Mouse (Mus musculus): ENCODE measurements at regions not wholly inside any gene's neighbourhood (a gene's known extent, or its start where the extent isn't known, plus 50 kb on each side); places are given as distances from the start of the nearest gene placed in this dataset.

DNA sequence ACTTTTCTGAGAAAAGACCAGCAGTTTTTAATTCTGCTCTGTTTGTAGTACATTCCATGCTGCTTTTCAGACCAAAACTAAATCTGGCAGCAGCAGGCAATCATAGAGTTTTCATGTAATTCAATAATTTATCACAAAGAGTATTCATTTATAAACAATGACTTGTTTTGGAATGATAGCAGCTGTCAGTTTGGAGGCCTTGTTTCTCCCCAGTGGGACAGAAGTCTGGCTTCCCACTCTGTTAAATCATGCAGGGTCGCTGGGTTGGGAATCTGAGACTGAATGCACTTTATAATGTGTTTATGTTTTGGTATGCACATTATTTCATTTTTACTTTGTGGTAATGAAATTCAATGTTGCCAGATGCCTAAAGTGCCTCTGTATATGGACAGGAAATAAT, 879.8 kb upstream of the 2610301B20Rik start:
- Histone ChIP-seq H3K79me2 (replicated peaks; ENCODE audit: control insufficient read depth, extremely low read depth, insufficient read depth, poor library complexity, severe bottlenecking) (no peaks in the 10 kb centered on the region), H3K4me1 (ENCODE audit: control insufficient read depth in 1 of 2, insufficient read depth in 2 of 2) (peaks cover 0 to 2% of the 10 kb centered on the region in 2 experiments; a peak in 1 of 4 replicates), H3K9ac (ENCODE audit: insufficient read depth, low read depth) (no peak overlapping the region), H3K4me2 (ENCODE audit: insufficient read depth, low read depth, poor library complexity, severe bottlenecking) (no peak overlapping the region), H3K36me3 (replicated peaks in 1 of 2; ENCODE audit: control insufficient read depth in 1 of 2, insufficient read depth in 1 of 2, low read length in 1 of 2) (no peaks in the 10 kb centered on the region), H3K4me3 (replicated peaks in 1 of 3; ENCODE audit: low read depth in 2 of 3, low read length in 2 of 3, poor library complexity in 1 of 3) (no peak overlapping the region), H3K27ac (ENCODE audit: insufficient read depth, low read depth) (no peak overlapping the region), H3K27me3 (replicated peaks) (no peaks in the 10 kb centered on the region), H3K9me3 (replicated peaks; ENCODE audit: low read length) (no peaks in the 10 kb centered on the region)
- DNase-seq (ENCODE audit: extremely low read depth), result no peak
- dilution Hi-C loops (cut with MboI; ENCODE audit: extremely low pct_ligation_motif_present, extremely low pct_unique_long_range_greater_than_20kb, low sequenced_read_pairs) (no loop called here), in situ Hi-C loops (cut with MboI; ENCODE audit: low pct_ligation_motif_present, low pct_unique_long_range_greater_than_20kb, low sequenced_read_pairs) (no loop called here)
- TF ChIP-seq SMC3 (IDR thresholded peaks at IDR 0.05; ENCODE audit: low read depth, low read length), result no peak
- no peak for TF ChIP-seq EP300 (IDR thresholded peaks at IDR 0.05; ENCODE audit: low read length)
- TF ChIP-seq RCOR1 (conservative IDR thresholded peaks at IDR 0.05; ENCODE audit: low read depth, low read length), result no peak
- no peak for TF ChIP-seq PAX5 (IDR thresholded peaks at IDR 0.05; ENCODE audit: low read length)
- no peak for TF ChIP-seq ZMIZ1 (IDR thresholded peaks at IDR 0.05; ENCODE audit: low read depth, low read length)
- TF ChIP-seq NRF1 (IDR thresholded peaks at IDR 0.05; ENCODE audit: low read depth, low read length), result no peak
- TF ChIP-seq TCF12 (IDR thresholded peaks at IDR 0.05; ENCODE audit: low read depth, low read length), result no peak
- TF ChIP-seq USF1 (IDR thresholded peaks at IDR 0.05; ENCODE audit: low read depth, low read length), result no peak
- TF ChIP-seq MAZ (IDR thresholded peaks at IDR 0.05; ENCODE audit: low read depth, low read length), result no peak
- TF ChIP-seq KAT2A (IDR thresholded peaks at IDR 0.05; ENCODE audit: insufficient replicate concordance, low read length), result no peak
- no peak for TF ChIP-seq HCFC1 (IDR thresholded peaks at IDR 0.05; ENCODE audit: low read depth, low read length)
- TF ChIP-seq CHD2 (IDR thresholded peaks at IDR 0.05; ENCODE audit: low read length), result no peak
- no peak for TF ChIP-seq ETS1 (conservative IDR thresholded peaks at IDR 0.05; ENCODE audit: low read depth, low read length)
- no peak for TF ChIP-seq CHD1 (IDR thresholded peaks at IDR 0.05; ENCODE audit: low read depth, low read length)
- no peak for TF ChIP-seq GABPA (IDR thresholded peaks at IDR 0.05; ENCODE audit: insufficient replicate concordance, low read depth, low read length)
- TF ChIP-seq SIN3A (IDR thresholded peaks at IDR 0.05; ENCODE audit: low read length), result no peak
- TF ChIP-seq JUN (IDR thresholded peaks at IDR 0.05; ENCODE audit: insufficient read depth, low read depth, low read length), result no peak
- TF ChIP-seq CTCF (conservative IDR thresholded peaks at IDR 0.05 in 1 of 2, IDR thresholded peaks at IDR 0.05 in 1 of 2; ENCODE audit: low read depth in 2 of 2, low read length in 2 of 2), result no peak
- TF ChIP-seq TBP (conservative IDR thresholded peaks at IDR 0.05; ENCODE audit: low read depth, low read length), result no peak
- TF ChIP-seq ZNF384 (IDR thresholded peaks at IDR 0.05; ENCODE audit: low read depth, low read length), result no peak

DNA sequence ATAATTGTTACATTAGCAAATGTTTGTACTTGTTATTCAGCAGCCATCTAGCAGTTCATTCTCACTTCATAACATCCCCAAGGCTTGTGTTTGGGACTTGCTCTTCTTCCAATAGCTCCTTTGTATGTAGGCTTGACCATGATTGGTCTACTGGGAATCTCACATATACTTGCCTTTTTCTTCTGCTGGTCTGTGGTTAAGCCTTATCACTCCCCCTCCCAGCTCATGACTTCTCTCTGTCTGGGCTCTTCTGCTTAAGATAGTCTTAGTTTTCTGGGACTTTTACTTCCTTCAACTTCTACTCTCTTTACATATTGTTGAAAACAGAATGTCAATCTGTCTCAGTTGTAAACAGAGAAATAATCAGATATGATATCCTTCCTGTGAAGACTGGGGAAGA, 844.0 kb upstream of the 2610301B20Rik start:
- no peaks in the 10 kb centered on the region for H3K36me3 ChIP-seq (replicated peaks in 1 of 2; ENCODE audit: control insufficient read depth in 1 of 2, insufficient read depth in 1 of 2, low read length in 1 of 2)
- H3K9me3 ChIP-seq (replicated peaks; ENCODE audit: low read length), result no peaks in the 10 kb centered on the region
- no peak for DNase-seq (ENCODE audit: extremely low read depth)
- peaks cover 0 to 6% of the 10 kb centered on the region in 2 experiments; a peak in 2 of 4 replicates for H3K4me1 ChIP-seq (ENCODE audit: control insufficient read depth in 1 of 2, insufficient read depth in 2 of 2)
- no peak overlapping the region for H3K9ac ChIP-seq (ENCODE audit: insufficient read depth, low read depth)
- in situ Hi-C loops (cut with MboI; ENCODE audit: low pct_ligation_motif_present, low pct_unique_long_range_greater_than_20kb, low sequenced_read_pairs), result no loop called here
- no peak overlapping the region for H3K4me2 ChIP-seq (ENCODE audit: insufficient read depth, low read depth, poor library complexity, severe bottlenecking)
- no peaks in the 10 kb centered on the region for H3K27me3 ChIP-seq (replicated peaks)
- no peaks in the 10 kb centered on the region for H3K79me2 ChIP-seq (replicated peaks; ENCODE audit: control insufficient read depth, extremely low read depth, insufficient read depth, poor library complexity, severe bottlenecking)
- H3K4me3 ChIP-seq (replicated peaks in 1 of 3; ENCODE audit: low read depth in 2 of 3, low read length in 2 of 3, poor library complexity in 1 of 3), result no peak overlapping the region
- no peak for TF ChIP-seq USF2 (conservative IDR thresholded peaks at IDR 0.05; ENCODE audit: low read depth, low read length)
- no peak for TF ChIP-seq SIN3A (IDR thresholded peaks at IDR 0.05; ENCODE audit: low read length)
- no peak for TF ChIP-seq TCF12 (IDR thresholded peaks at IDR 0.05; ENCODE audit: low read depth, low read length)
- no peak for TF ChIP-seq ZMIZ1 (IDR thresholded peaks at IDR 0.05; ENCODE audit: low read depth, low read length)
- no peak for TF ChIP-seq MEF2A (IDR thresholded peaks at IDR 0.05; ENCODE audit: borderline replicate concordance, low read depth, low read length)
- TF ChIP-seq TBP (conservative IDR thresholded peaks at IDR 0.05; ENCODE audit: low read depth, low read length), result no peak
- no peak for TF ChIP-seq E2F4 (IDR thresholded peaks at IDR 0.05; ENCODE audit: insufficient replicate concordance, low read depth, low read length)
- TF ChIP-seq POLR2AphosphoS2 (IDR thresholded peaks at IDR 0.05; ENCODE audit: low read depth, low read length), result no peak
- TF ChIP-seq GABPA (IDR thresholded peaks at IDR 0.05; ENCODE audit: insufficient replicate concordance, low read depth, low read length), result no peak
- no peak for TF ChIP-seq JUND (conservative IDR thresholded peaks at IDR 0.05; ENCODE audit: low read depth, low read length)
- TF ChIP-seq BHLHE40 (IDR thresholded peaks at IDR 0.05; ENCODE audit: low read depth, low read length), result no peak
- TF ChIP-seq NRF1 (IDR thresholded peaks at IDR 0.05; ENCODE audit: low read depth, low read length), result no peak
- TF ChIP-seq JUN (IDR thresholded peaks at IDR 0.05; ENCODE audit: insufficient read depth, low read depth, low read length), result no peak
- no peak for TF ChIP-seq EP300 (IDR thresholded peaks at IDR 0.05; ENCODE audit: low read length)
- no peak for TF ChIP-seq SMC3 (IDR thresholded peaks at IDR 0.05; ENCODE audit: low read depth, low read length)
- no peak for TF ChIP-seq UBTF (IDR thresholded peaks at IDR 0.05; ENCODE audit: low read depth, low read length)
- no peak for TF ChIP-seq MAFK (IDR thresholded peaks at IDR 0.05; ENCODE audit: insufficient replicate concordance, low read length)
- TF ChIP-seq CHD2 (IDR thresholded peaks at IDR 0.05; ENCODE audit: low read length), result no peak
- no peak overlapping the region for H3K27ac ChIP-seq (ENCODE audit: insufficient read depth, low read depth)
- dilution Hi-C loops (cut with MboI; ENCODE audit: extremely low pct_ligation_motif_present, extremely low pct_unique_long_range_greater_than_20kb, low sequenced_read_pairs), result no loop called here
